Mouse (Mus musculus) adrenal gland, postnatal 10 days (tissue): ENCODE results near the gene Clec16a. TPM values are rescaled to one million over a fixed set of nuclear protein-coding genes. Genes with fewer than 3 reads are reported as not detected.
A peak's percentile ranks its signal among the peaks of the same experiment; 100 is the strongest.

Experiments
- DNase-seq: peaks from one replicate; pipeline ENCODE4 v3.0.0; 2021; ENCODE audit warnings: mixed read lengths
- total RNA-seq, 2 experiments: library from RNA; stranded (reverse); gene quantifications; 2 replicates each; pipeline ENCODE4 v1.2.3; 2021

The Clec16a gene
- total RNA-seq, 2 experiments from 2014 or later, result 35.0 to 35.7 TPM

- no peak for DNase-seq
These were observed 36.2 kb downstream of the Clec16a start for GRCm38 (mm10) chr16:10581234-10581898.

GRCm38 (mm10) chr16:10585165-10585564 is 40.0 kb downstream of the Clec16a start:
- DNase-seq, result peak; percentile 62

DNA sequence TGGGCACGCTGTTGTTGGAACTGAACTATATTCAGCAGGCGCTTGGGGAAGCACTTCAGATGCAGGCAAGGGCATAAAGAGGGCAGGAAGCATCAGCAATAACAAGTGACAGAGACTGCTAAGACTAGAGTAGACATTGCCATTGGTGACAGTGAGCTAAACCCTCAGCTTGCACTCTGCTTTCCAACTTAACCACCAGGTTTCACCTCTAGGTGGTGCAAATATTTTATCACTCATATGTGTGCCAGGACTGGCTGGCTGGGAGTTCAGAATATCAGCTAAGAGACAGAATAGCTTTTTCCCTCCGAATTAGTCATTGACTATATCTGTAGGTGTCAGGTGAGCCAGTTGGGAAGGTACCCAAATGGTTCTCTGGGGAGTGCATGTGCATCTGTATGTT is 41.4 kb downstream of the Clec16a start:
- DNase-seq, result no peak

GRCm38 (mm10) chr16:10599888-10600740 is 55.0 kb downstream of the Clec16a start:
- no peak for DNase-seq

GRCm38 (mm10) chr16:10607802-10608201 is 62.7 kb downstream of the Clec16a start:
- peak; percentile 23 for DNase-seq

DNA sequence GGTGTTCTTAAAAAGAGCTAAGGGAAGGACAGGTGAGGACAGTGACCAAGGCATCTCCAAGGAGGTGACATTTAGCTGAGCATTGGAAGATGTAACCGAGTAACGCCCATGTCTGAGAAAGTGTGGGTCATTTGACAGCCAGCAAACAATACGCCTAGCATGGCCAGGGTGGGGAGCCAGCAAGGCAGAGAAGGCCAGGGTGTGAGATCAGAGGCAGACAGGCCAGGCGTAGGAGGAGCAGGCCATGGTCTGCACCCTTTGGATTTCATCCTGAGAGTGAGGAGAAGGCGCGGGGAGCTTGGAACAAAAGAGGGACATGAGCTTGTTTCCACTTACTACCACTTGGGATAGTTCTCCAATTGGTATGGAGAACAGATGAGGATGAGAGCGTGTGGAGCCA is 64.8 kb downstream of the Clec16a start:
- DNase-seq, result no peak

GRCm38 (mm10) chr16:10610801-10611200 is 65.7 kb downstream of the Clec16a start:
- DNase-seq, result no peak

DNA sequence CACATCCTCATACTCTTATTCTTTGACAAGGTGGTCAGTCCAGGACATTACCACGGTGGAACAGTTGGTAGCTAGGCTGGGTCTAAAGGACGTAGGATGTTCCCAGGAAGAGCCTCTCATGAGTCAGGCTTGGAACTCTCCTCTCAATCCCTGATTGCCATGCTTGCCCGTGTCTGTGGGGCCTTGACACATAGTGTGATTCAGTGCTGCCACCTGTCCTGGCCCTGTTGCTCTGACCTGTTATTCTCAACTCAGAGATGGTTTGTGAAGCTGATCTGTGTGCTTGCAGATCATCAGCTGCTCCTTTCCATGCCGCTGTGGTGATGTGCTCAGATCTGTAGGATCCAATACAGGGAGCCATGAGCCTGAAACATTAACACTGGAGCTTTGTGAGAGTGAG is 66.2 kb downstream of the Clec16a start:
- DNase-seq, result no peak

- no peak for DNase-seq
These were observed 68.9 kb downstream of the Clec16a start for GRCm38 (mm10) chr16:10613996-10614395.

- DNase-seq, result no peak
These were observed 75.9 kb downstream of the Clec16a start for GRCm38 (mm10) chr16:10620961-10621614.

GRCm38 (mm10) chr16:10621710-10622109 is 76.6 kb downstream of the Clec16a start:
- no peak for DNase-seq

GRCm38 (mm10) chr16:10626116-10626515 is 81.0 kb downstream of the Clec16a start:
- DNase-seq, result no peak

- DNase-seq, result no peak
These were observed 82.1 kb downstream of the Clec16a start for GRCm38 (mm10) chr16:10627136-10627668.

GRCm38 (mm10) chr16:10628030-10628555 is 83.0 kb downstream of the Clec16a start:
- DNase-seq, result no peak

- DNase-seq, result no peak
These were observed 83.8 kb downstream of the Clec16a start for GRCm38 (mm10) chr16:10628960-10629359.

GRCm38 (mm10) chr16:10629361-10629760 is 84.2 kb downstream of the Clec16a start:
- DNase-seq, result no peak

DNA sequence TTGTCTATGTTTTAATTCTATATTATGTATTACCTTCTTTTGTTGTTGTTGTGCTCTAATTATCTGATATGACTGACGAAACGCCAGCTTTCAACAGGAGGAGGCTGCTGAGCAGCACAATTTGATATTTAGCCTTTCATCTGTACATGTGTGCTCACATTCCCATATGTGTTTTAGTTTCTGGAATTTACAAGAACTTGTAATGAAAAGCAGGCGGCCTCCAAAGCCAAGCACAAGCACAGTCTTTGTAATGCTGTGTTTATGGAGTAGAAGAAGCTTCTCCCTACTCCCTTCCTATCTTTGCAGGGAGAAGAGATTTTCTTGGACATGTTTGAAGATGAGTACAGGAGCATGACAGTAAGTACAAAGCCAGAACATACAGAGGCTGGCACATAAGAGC is 89.8 kb downstream of the Clec16a start:
- no peak for DNase-seq

DNA sequence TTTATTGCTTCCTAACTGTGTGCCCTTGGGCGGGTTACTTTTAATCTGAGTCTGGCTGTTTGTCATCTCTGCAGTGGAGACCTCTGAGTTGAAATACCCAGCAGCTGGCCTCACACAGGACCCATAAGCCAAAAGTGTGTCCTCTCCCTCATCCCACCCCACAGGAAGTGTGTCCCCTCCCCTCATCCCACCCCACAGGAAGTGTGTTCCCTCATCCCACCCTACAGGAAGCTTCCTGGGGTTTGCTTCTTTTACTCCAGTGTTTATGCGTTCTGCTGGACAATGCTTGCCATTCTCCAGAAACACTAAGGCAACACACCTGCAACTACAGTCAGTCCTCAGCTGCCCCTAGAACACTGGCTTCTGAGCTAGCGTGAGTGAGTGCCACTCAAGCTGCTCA is 92.8 kb downstream of the Clec16a start:
- no peak for DNase-seq

DNA sequence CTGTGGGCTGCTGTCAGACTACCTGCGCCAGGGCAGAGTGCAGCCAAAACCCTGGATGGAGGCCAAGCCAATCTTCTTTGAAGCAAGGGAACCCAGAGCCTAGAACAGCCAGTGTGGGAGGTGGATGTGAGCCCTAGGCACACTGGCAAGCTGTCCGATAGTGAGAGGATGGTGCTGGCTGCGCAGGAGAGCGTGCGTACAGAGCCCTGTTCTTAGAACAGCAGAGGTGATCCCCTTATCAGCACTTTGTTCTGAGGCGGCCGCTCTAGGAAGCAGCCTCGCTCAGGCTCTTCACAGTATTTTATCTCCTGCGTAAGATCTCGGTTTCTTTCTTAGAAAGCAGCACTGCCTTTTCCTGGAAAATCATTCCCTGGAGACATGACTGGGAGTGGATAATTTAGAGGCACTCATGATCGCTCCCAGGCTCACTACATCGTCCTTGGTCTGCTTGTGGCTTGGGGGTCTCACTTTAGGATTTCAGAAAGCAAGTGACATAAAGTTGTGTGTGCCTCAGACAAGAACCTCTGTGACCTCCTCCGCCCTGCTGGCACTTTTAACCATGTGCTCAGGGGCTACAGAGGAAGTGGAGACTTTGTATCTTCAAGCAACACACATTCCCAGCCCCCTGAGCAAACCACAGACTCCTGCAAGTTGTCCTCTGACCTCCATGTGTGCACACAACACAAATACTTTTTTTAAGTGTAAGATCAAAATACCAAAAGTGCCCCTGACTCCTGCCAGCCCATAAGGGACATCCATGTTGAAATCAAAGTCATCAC is 94.2 kb downstream of the Clec16a start:
- no peak for DNase-seq

DNA sequence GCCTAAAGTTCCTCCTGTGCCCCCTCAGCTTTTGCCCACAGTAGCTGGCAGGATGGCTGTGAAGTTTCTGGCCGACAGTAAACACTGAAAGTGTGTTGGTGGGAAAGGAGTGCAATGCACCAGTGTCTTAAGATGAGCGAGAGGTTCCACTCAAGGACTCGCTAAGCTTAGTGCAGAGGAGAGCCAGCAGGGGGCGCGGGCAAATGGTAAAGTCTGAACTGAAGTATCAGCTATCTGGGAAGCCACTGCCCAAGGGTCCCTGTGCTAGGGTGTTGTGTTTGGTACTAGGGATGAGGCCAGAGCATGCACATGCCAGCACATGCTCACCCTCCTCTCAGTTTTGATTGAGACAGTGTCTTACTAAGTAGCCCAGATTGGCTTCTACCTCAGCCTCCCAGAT is 94.9 kb downstream of the Clec16a start:
- peak; percentile 88 for DNase-seq

- no peak for DNase-seq
These were observed 96.0 kb downstream of the Clec16a start for GRCm38 (mm10) chr16:10641146-10641545.
